Mouse (Mus musculus): Measurements from ENCODE around the gene Gm44973. TPM values are rescaled to one million over a fixed set of nuclear protein-coding genes. Genes with fewer than 3 reads are reported as not detected.

The Gm44973 gene
- polyA plus RNA-seq, 1 experiment, result not detected

DNA sequence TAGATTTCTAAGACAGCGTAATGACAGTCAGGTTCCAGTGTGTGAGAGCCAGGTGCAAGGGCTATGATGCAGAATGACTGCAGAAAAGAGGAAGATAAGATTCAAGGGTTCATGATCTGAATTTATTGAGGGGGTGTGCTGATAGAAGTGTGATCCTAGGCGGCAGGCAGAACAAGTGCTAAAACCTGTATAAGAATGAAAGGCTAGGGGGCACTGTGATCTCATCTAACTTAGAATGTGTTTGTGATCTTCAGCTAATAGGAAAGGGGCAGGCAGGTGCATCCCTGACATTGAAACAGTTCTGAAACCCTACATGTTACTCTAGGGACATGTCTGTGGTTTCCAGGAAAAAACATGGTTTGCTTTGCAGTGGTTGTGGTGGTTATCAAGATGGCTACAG, 30.8 kb downstream of the Gm44973 start:
- no peaks in the 10 kb centered on the region for H3K27me3 ChIP-seq (ENCODE audit: control insufficient read depth, insufficient read depth, low read length)
- WGBS, result 76% methylated on average over 2 of the region's 2 CpGs
- no peak overlapping the region for H3K4me3 ChIP-seq (replicated peaks; ENCODE audit: insufficient read depth, low read depth, low read length)
- TF ChIP-seq CTCF (IDR thresholded peaks at IDR 0.05; ENCODE audit: borderline replicate concordance, insufficient read depth, low read depth, low read length) (no peak), POLR2A (IDR thresholded peaks at IDR 0.05; ENCODE audit: borderline replicate concordance, insufficient read depth, low read length) (no peak)
- peaks cover 6% of the 10 kb centered on the region; the same call in 1 of the 2 replicates for H3K4me1 ChIP-seq (ENCODE audit: control insufficient read depth, insufficient read depth, low read length)
- DNase-seq, result no peak
- no peak overlapping the region for H3K27ac ChIP-seq (ENCODE audit: insufficient read depth, low read length)

DNA sequence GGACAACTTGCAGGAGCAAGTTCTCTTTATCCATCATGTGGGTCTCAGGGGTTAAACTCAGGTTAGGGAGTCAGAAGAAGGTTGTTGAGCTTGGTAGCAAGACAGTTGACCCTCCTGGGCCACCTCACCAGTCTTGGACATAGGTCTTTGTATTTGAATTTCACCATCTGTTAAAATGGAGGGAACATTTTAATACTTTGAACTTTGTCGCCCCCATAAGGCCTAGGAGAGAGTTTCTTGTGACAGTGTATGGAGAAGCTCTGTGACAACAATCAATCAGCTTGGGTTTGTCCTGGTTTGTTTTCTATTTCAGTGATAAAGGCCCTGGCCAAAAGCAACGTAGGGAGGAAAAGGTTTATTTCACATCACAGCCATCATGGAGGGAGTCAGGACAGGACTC, 32.0 kb downstream of the Gm44973 start:
- H3K27me3 ChIP-seq (ENCODE audit: control insufficient read depth, insufficient read depth, low read length), result no peaks in the 10 kb centered on the region
- 15% methylated on average over 2 of the region's 2 CpGs for WGBS
- H3K4me3 ChIP-seq (replicated peaks; ENCODE audit: insufficient read depth, low read depth, low read length), result no peak overlapping the region
- peaks cover 6% of the 10 kb centered on the region; the same call in 1 of the 2 replicates for H3K4me1 ChIP-seq (ENCODE audit: control insufficient read depth, insufficient read depth, low read length)
- DNase-seq, result peak; percentile 33 to 63
- TF ChIP-seq POLR2A (IDR thresholded peaks at IDR 0.05; ENCODE audit: borderline replicate concordance, insufficient read depth, low read length) (no peak), CTCF (IDR thresholded peaks at IDR 0.05; ENCODE audit: borderline replicate concordance, insufficient read depth, low read depth, low read length) (peak; percentile 23; the same call in 1 of the 2 replicates)
- no peak overlapping the region for H3K27ac ChIP-seq (ENCODE audit: insufficient read depth, low read length)

DNA sequence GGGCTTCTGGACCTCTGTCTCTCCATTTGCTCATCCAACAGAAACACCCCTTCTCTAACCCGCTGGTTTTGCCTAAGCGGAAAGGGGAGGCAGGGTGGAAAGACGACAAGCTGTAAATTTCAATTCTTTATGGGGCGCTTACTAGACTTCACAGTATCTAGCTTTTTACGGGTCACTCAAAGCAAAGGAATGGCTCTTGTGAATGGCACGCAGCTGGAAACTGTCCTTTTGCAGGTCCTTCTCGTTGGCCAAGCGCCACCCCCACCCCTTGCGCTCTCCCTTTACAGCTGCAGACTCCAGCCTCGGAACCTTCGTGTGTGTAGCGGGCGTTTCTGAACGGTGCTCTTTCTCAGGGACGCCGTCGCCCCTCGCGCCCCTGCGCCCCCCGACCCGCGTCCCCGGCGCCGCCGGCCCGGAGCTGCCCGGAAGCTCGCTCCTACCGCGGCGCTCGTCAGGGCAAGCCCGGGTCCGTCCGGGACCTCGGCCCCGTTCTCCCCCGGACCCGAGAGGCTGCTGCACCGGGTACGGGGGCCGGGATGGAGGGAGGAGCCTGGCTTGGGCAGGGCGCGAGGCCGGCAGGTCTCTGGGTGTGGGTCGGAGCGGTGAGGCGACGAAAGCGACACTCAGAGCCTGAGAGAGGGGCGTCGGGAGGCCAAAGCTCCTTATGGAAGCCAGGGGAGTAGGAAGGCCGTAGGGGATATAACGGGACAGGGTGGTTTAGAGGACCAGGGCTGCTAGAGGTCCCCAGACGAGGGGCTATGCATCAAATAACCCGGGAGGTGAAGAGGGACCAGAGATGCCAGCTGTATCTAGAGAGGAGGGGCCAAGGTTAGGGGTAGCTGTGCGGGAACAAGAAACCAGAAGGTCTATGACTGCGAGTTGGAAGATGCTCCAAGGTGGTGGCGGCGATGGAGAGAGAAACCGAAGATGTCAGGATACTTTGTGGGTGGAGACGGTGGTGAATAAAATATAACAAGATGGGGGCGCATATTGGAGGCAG, 36.2 kb downstream of the Gm44973 start, which contains the start of gene Zfp580:
TSS of gene Zfp580 (plus strand) at position 346 of the 1,000 bp plus-strand sequence.
- Histone ChIP-seq H3K27me3 (ENCODE audit: control insufficient read depth, insufficient read depth, low read length) (no peaks in the 10 kb centered on the region), H3K4me3 (replicated peaks; ENCODE audit: insufficient read depth, low read depth, low read length) (peak within 1 kb of the TSS; percentile 69), H3K4me1 (ENCODE audit: control insufficient read depth, insufficient read depth, low read length) (peaks cover 13% of the 10 kb centered on the region), H3K27ac (ENCODE audit: insufficient read depth, low read length) (peak within 1 kb of the TSS; percentile 10)
- WGBS, result 1% methylated on average over 65 of the region's 65 CpGs
- DNase-seq, result peak; percentile 84 to 91
- no peak for TF ChIP-seq CTCF (IDR thresholded peaks at IDR 0.05; ENCODE audit: borderline replicate concordance, insufficient read depth, low read depth, low read length)
- TF ChIP-seq POLR2A (IDR thresholded peaks at IDR 0.05; ENCODE audit: borderline replicate concordance, insufficient read depth, low read length), result peak; percentile 58; the same call in 1 of the 2 replicates

DNA sequence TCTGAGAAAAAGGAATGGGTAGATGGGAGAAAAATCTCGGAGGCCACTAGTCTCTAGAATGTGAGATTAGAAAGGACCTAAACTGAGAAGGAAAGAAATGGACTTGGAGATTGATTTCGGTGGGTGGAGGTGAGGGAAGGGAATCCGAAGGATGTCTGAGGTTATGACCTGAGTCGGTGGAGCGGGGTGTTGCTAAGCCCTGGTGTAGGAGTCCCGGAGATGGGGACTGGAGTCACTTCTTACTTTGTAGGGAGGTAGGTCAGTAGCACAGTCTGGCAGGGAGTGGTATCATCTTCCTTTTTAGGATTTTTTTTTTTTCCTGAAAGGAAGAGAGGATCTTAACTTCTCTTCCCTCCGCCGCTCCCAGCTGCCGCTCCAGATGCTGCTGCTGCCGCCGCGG, 37.1 kb downstream of the Gm44973 start:
- peaks cover 13% of the 10 kb centered on the region for H3K4me1 ChIP-seq (ENCODE audit: control insufficient read depth, insufficient read depth, low read length)

DNA sequence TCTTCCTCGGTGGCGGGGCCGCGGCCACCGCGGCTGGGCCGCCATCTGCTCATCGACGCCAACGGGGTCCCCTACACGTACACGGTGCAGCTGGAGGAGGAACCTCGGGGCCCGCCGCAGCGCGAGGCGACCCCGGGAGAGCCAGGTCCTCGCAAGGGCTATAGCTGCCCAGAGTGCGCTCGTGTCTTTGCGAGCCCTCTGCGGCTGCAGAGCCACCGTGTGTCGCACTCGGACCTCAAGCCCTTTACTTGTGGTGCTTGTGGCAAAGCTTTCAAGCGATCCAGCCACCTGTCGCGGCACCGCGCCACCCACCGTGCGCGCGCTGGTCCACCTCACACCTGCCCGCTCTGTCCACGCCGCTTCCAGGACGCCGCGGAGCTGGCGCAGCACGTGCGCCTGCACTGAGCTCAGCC, 37.6 kb downstream of the Gm44973 start:
- Histone ChIP-seq H3K27ac (ENCODE audit: insufficient read depth, low read length) (no peak overlapping the region), H3K27me3 (ENCODE audit: control insufficient read depth, insufficient read depth, low read length) (no peaks in the 10 kb centered on the region), H3K4me3 (replicated peaks; ENCODE audit: insufficient read depth, low read depth, low read length) (peak overlapping the region; percentile 69), H3K4me1 (ENCODE audit: control insufficient read depth, insufficient read depth, low read length) (peaks cover 16% of the 10 kb centered on the region)
- DNase-seq, result peak; percentile 47 to 51
- WGBS, result 2% methylated on average over 45 of the region's 45 CpGs
- TF ChIP-seq CTCF (IDR thresholded peaks at IDR 0.05; ENCODE audit: borderline replicate concordance, insufficient read depth, low read depth, low read length), result no peak
- no peak for TF ChIP-seq POLR2A (IDR thresholded peaks at IDR 0.05; ENCODE audit: borderline replicate concordance, insufficient read depth, low read length)

More for the DNA sequence above, 37.1 kb downstream of the Gm44973 start:
- peak in 1 of 2 experiments; percentile 30 for DNase-seq
- Histone ChIP-seq H3K27me3 (ENCODE audit: control insufficient read depth, insufficient read depth, low read length) (no peaks in the 10 kb centered on the region), H3K27ac (ENCODE audit: insufficient read depth, low read length) (no peak overlapping the region), H3K4me3 (replicated peaks; ENCODE audit: insufficient read depth, low read depth, low read length) (peak overlapping the region; percentile 69)
- TF ChIP-seq CTCF (IDR thresholded peaks at IDR 0.05; ENCODE audit: borderline replicate concordance, insufficient read depth, low read depth, low read length), result no peak
- TF ChIP-seq POLR2A (IDR thresholded peaks at IDR 0.05; ENCODE audit: borderline replicate concordance, insufficient read depth, low read length), result no peak
- 7% methylated on average over 12 of the region's 12 CpGs for WGBS

DNA sequence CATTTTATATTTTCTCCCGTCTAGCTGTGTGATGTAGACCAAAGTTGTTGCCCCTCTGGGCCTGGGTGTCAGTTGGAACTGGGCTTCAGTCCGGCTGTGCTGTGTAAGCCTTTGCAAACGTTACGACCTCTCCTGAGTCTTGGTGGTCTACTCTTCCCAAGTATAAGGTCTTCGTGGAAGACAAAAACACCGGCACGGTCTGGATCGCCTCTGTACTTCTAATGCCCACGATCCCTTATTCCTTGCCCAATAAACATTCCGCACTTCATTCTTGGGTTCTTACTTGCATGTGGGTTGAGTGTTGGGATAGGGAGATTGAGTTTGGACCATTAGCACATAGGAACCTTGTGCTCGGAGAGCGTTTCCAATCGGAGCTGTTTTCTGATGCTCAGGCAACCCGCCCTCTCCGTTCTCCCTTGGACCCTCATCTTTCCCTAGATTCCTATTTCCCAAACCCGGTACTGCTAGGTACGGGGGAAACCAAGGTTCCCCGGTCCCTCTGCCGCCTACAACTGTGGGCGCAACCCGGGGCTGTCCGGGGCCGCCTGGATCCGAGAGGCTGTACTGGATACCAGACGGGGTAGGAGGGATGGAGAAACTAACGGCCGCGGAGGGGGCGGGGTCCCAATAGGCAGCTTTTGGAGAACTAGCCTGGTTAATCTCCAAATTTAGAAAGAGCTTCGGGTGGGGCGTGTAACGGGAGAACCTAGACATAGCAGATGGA, 38.3 kb downstream of the Gm44973 start:
- TF ChIP-seq CTCF (IDR thresholded peaks at IDR 0.05; ENCODE audit: borderline replicate concordance, insufficient read depth, low read depth, low read length) (no peak), POLR2A (IDR thresholded peaks at IDR 0.05; ENCODE audit: borderline replicate concordance, insufficient read depth, low read length) (peak; percentile 30; the same call in 1 of the 2 replicates)
- H3K27me3 ChIP-seq (ENCODE audit: control insufficient read depth, insufficient read depth, low read length), result no peaks in the 10 kb centered on the region
- peak; percentile 48 to 59 for DNase-seq
- peak overlapping the region; percentile 66 for H3K4me3 ChIP-seq (replicated peaks; ENCODE audit: insufficient read depth, low read depth, low read length)
- peaks cover 16% of the 10 kb centered on the region for H3K4me1 ChIP-seq (ENCODE audit: control insufficient read depth, insufficient read depth, low read length)
- H3K27ac ChIP-seq (ENCODE audit: insufficient read depth, low read length), result no peak overlapping the region
- 11% methylated on average over 32 of the region's 32 CpGs for WGBS

DNA sequence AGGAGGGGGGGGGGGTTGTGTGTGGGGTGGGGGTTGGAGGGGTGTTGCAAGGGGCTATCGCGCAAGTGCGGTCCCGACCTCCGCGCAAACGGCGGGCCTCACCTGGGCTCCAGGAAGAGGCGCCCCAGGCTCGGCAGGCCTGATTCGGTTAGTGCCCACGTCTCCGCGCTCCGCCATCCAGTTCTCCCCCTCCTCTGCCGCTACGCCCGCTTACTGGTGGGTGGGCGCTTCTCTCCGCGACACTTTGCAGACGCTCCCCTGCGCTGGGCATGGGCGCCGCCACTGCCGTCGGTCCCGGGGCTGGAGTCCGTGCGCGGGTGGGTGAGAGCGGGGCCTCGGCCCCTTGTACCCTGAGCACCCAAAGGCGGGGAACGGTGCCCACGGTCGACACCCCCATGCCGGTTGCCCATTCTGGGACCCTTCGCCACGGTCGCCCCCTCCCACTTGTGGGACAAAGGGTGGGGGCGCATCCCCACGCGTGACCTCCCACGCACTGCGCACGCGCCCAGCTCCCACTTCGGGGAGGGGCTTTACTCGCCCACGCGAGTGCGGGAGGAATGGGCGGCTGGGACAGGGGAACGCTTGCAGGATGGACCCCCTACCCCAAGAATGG, 41.5 kb downstream of the Gm44973 start:
- TF ChIP-seq CTCF (IDR thresholded peaks at IDR 0.05; ENCODE audit: borderline replicate concordance, insufficient read depth, low read depth, low read length) (no peak), POLR2A (IDR thresholded peaks at IDR 0.05; ENCODE audit: borderline replicate concordance, insufficient read depth, low read length) (peak; percentile 50; the same call in 1 of the 2 replicates)
- Histone ChIP-seq H3K27ac (ENCODE audit: insufficient read depth, low read length) (peak overlapping the region; percentile 70), H3K4me1 (ENCODE audit: control insufficient read depth, insufficient read depth, low read length) (peaks cover 16% of the 10 kb centered on the region), H3K4me3 (replicated peaks; ENCODE audit: insufficient read depth, low read depth, low read length) (peak overlapping the region; percentile 60), H3K27me3 (ENCODE audit: control insufficient read depth, insufficient read depth, low read length) (no peaks in the 10 kb centered on the region)
- DNase-seq, result peak; percentile 60 to 75
- WGBS, result 3% methylated on average over 55 of the region's 55 CpGs
